Mouse (Mus musculus): ENCODE measurements around the gene Arhgap10. TPM values are rescaled to one million over a fixed set of nuclear protein-coding genes. Genes with fewer than 3 reads are reported as not detected.
A peak's percentile ranks its signal among the peaks of the same experiment; 100 is the strongest.

Gene Arhgap10
- total and polyA plus RNA-seq, 2 experiments from 2014 or later, result 3.3 to 4.5 TPM

DNA sequence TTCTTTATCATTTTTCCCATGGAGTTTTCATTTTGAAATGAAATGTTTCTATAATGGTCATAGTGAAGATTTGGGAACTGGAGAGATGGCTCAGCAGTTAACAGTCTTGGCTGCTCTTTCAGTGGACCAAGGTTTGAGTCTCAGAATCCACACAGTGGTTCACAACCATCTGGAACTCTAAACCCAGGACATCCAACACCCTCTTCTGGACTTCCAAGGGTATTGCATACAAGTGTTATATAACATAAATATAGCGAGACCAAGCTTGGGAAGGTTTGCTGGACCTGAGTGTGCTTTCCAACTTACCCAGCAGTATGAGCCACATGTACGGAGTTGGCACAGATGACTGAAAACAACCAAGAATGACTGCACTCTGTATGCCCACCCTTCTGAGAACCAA, 7.2 kb upstream of the Arhgap10 start:
- 87% methylated on average over 2 of the region's 2 CpGs for WGBS
- Histone ChIP-seq H3K4me3 (ENCODE audit: low read depth, low read length) (no peak overlapping the region), H3K36me3 (ENCODE audit: insufficient read depth) (no peaks in the 10 kb centered on the region), H3K27me3 (ENCODE audit: insufficient read depth, low read length) (no peaks in the 10 kb centered on the region), H3K27ac (ENCODE audit: low read depth, low read length) (no peak overlapping the region), H3K4me1 (ENCODE audit: insufficient read depth) (no peaks in the 10 kb centered on the region), H3K9me3 (ENCODE audit: low read length) (no peaks in the 10 kb centered on the region), H3K4me2 (ENCODE audit: low read depth) (no peak overlapping the region), H3K9ac (no peak overlapping the region)
- DNase-seq (no peak), ATAC-seq (no peak)
- TF ChIP-seq CTCF (IDR thresholded peaks at IDR 0.05; ENCODE audit: low read depth), result no peak

DNA sequence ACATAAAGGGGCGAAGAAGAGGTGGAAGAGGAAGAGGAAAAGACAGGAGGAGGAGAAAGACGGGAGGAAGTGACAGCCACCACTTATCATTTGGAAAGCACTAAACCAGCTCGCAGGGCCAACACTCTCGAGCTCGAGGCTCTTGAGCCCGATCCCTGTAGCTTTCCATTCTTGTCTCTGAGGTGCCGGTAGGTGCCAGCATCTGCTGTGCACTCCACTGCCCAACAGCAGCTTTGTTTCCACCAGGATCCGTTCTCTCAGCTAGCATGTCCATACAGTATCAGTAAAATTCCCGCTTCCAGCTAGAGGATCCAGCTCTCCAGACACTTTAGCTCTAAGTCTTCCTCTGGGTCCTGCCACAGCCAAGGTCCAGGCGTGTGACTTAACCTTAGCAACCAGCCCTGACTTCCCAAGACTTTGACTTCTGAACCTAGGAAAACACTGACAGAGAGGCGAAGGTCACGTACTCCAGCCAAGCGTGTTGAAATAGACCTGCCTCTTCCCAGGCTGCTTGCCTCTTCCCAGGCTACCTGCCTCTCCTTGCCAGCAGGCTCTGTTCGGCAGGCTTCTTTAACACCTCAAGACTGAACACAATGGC, 6.4 kb upstream of the Arhgap10 start:
- TF ChIP-seq CTCF (IDR thresholded peaks at IDR 0.05; ENCODE audit: low read depth), result no peak
- Histone ChIP-seq H3K36me3 (ENCODE audit: insufficient read depth) (no peaks in the 10 kb centered on the region), H3K27me3 (ENCODE audit: insufficient read depth, low read length) (no peaks in the 10 kb centered on the region), H3K4me2 (ENCODE audit: low read depth) (no peak overlapping the region), H3K4me3 (ENCODE audit: low read depth, low read length) (no peak overlapping the region), H3K9ac (no peak overlapping the region), H3K9me3 (ENCODE audit: low read length) (no peaks in the 10 kb centered on the region), H3K4me1 (ENCODE audit: insufficient read depth) (no peaks in the 10 kb centered on the region), H3K27ac (ENCODE audit: low read depth, low read length) (no peak overlapping the region)
- WGBS, result 87% methylated on average over 14 of the region's 14 CpGs
- DNase-seq (no peak), ATAC-seq (no peak)

DNA sequence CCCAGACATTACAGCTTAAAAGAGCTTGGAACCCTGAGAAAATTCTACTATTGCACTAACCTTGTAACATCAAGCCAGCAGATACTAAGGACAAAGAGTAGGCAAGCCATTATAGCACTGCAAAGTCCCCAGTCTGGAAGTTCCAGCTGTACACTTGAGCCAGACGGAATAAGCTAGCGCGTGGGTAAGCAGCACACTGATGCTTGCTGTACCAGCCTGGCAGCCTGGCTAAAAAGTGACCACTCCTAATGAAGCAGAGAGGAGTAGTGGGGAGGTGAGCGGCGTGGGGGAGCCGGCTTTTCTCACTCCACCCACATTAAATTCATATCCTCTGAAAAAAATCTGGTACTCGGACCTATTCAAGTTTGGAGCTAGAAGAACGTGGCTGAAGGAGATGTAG, 5.2 kb upstream of the Arhgap10 start:
- Histone ChIP-seq H3K4me3 (ENCODE audit: low read depth, low read length) (no peak overlapping the region), H3K9me3 (ENCODE audit: low read length) (no peaks in the 10 kb centered on the region), H3K9ac (no peak overlapping the region), H3K4me2 (ENCODE audit: low read depth) (no peak overlapping the region), H3K27me3 (ENCODE audit: insufficient read depth, low read length) (no peaks in the 10 kb centered on the region), H3K27ac (ENCODE audit: low read depth, low read length) (no peak overlapping the region), H3K36me3 (ENCODE audit: insufficient read depth) (no peaks in the 10 kb centered on the region), H3K4me1 (ENCODE audit: insufficient read depth) (no peaks in the 10 kb centered on the region; the same call in 1 of the 2 replicates)
- TF ChIP-seq CTCF (IDR thresholded peaks at IDR 0.05; ENCODE audit: low read depth), result no peak
- ATAC-seq (no peak), DNase-seq (no peak)
- WGBS, result 86% methylated on average over 8 of the region's 8 CpGs

DNA sequence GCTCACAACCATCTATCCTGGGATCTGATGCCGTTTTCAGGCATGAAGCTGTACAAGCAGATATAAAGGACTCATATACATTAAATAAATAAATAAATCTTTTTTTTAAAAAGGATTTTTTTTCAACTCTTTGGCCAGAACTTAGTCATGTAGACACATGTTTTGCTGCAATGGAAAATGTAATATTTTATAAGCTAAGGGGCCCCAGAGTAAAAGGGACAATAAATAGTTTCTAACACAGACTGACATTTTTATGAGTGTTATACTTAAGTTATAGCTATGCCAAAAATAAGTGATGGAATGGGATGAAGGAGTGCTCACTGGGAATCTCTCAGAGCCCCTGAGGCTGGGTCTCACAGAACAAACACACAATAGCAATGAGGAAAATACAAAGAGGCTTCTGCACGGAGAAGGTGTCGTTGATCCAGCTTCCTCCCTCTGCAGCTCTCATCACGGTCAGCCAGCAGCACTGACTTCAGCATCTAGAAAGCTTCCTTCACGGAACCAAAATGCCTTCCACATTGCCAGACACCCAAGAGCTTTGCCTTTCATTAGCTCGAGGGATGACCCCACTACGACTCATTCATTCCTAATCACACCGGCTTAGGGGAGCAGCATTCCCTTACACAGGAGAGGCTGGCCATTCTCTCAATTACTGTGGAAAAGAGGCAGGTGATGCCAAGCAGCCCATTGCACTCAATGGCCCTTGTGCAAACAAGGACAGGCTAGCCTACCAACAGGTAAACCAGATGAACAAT, 3.5 kb upstream of the Arhgap10 start:
- no peaks in the 10 kb centered on the region for H3K36me3 ChIP-seq (ENCODE audit: insufficient read depth)
- no peaks in the 10 kb centered on the region for H3K9me3 ChIP-seq (ENCODE audit: low read length)
- H3K27ac ChIP-seq (ENCODE audit: low read depth, low read length), result no peak overlapping the region
- H3K9ac ChIP-seq, result no peak overlapping the region
- TF ChIP-seq CTCF (IDR thresholded peaks at IDR 0.05; ENCODE audit: low read depth), result no peak
- WGBS, result 78% methylated on average over 8 of the region's 8 CpGs
- no peak overlapping the region for H3K4me2 ChIP-seq (ENCODE audit: low read depth)
- DNase-seq (no peak), ATAC-seq (no peak)
- H3K27me3 ChIP-seq (ENCODE audit: insufficient read depth, low read length), result no peaks in the 10 kb centered on the region
- H3K4me3 ChIP-seq (ENCODE audit: low read depth, low read length), result no peak overlapping the region
- H3K4me1 ChIP-seq (ENCODE audit: insufficient read depth), result peaks cover 7% of the 10 kb centered on the region; the same call in 1 of the 2 replicates

DNA sequence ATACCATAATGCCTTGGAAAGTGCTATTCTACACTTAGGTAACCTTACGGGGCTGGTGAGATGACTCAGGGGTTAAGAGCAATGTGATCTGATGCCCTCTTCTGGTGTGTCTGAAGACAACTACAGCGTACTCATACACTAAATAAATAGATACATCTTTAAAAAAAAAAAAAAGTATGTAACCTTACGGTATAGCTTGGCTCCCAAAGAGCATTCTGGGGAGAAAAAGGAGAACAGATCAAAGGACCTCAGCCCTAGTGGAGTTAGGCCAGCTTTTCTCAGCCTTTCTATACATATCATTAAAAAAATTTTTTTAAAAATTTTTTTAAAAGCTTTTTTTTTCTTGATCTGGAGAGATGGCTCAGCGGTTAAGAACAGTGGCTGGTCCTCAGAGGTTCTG, 2.8 kb upstream of the Arhgap10 start:
- 93% methylated on average over 4 of the region's 4 CpGs for WGBS
- Histone ChIP-seq H3K27me3 (ENCODE audit: insufficient read depth, low read length) (no peaks in the 10 kb centered on the region), H3K27ac (ENCODE audit: low read depth, low read length) (no peak overlapping the region), H3K36me3 (ENCODE audit: insufficient read depth) (no peaks in the 10 kb centered on the region), H3K9ac (no peak overlapping the region), H3K4me2 (ENCODE audit: low read depth) (no peak overlapping the region), H3K4me1 (ENCODE audit: insufficient read depth) (peaks cover 7% of the 10 kb centered on the region; the same call in 1 of the 2 replicates), H3K4me3 (ENCODE audit: low read depth, low read length) (no peak overlapping the region), H3K9me3 (ENCODE audit: low read length) (no peaks in the 10 kb centered on the region)
- no peak for TF ChIP-seq CTCF (IDR thresholded peaks at IDR 0.05; ENCODE audit: low read depth)
- DNase-seq (no peak), ATAC-seq (no peak)

DNA sequence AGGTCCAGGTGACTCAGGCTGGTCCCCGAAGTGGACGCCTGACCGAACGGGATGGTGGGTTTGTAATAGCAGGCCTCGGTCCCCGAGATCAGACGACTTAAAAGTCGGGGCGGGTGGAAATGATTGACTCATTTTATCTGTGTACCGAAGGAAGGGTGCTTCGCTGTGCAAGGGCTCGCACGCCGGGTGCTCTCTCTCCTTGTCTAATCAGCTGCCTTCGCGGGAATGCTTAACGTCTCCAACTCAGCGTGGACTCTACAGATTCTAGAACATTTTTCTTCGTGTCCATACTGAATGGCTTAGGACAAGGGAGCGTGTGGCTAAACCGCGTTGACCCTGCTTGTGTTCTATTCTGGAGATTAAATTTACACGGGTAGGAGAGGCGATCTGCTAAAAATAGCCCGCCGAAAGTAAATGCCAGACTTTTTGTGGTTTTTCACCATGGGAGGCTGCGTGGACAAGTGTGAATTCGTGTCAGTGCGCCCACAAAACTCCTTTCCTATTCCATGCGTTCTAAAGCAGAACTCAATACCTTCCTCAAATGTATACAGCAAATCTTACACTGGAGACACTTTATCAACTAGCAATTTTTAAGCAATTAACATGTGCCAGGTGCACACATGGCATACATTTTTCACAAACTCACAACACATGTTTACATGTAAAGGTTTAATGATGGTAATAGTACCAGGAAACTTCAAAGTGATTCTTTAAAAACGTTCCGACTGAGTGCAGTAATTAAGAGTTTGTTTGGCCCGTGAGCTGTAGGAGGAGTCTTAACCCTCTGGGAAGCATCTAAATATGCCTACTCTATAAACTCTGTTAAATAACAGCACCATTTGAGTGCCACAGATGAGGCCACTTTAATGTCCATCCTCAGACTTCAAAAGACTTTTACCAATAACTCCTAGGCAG, 705 bp upstream of the Arhgap10 start:
- peak; percentile 71 for DNase-seq
- Histone ChIP-seq H3K27me3 (ENCODE audit: insufficient read depth, low read length) (no peaks in the 10 kb centered on the region), H3K9me3 (ENCODE audit: low read length) (no peaks in the 10 kb centered on the region), H3K4me2 (ENCODE audit: low read depth) (peak overlapping the region; percentile 98), H3K4me1 (ENCODE audit: insufficient read depth) (peaks cover 7% of the 10 kb centered on the region; the same call in 1 of the 2 replicates), H3K9ac (peak overlapping the region; percentile 56), H3K36me3 (ENCODE audit: insufficient read depth) (no peaks in the 10 kb centered on the region), H3K27ac (ENCODE audit: low read depth, low read length) (no peak overlapping the region), H3K4me3 (ENCODE audit: low read depth, low read length) (peak overlapping the region; percentile 55)
- no peak for TF ChIP-seq CTCF (IDR thresholded peaks at IDR 0.05; ENCODE audit: low read depth)
- WGBS, result 6% methylated on average over 33 of the region's 33 CpGs
- ATAC-seq, result peak; percentile 72

All from forebrain, postnatal 0 days (tissue).